22 mouse cellular contexts compared by ENCODE assay signal in the genomic region with DNA sequence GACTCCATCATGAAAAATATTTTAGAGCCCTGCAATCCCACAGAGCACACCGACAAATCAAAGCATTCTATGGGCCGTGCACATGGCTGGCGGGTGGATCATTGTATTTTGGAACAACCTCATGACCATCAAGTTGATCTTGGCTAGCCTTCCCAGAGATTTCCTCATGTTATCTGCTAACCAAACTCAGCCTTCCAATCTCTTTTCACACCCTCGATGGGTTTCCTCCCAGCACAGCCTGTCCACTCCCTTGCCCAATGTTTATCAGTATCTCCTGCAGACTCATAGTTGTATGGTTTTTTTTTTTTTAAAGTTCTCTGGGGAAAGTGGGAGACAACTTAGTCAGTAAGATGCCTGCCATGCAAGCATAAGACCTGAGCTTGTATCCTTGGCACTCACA.
A peak's percentile ranks its signal among the peaks of the same experiment; 100 is the strongest.
DNase-seq lines count a peak whose midpoint lies in the region; ATAC-seq and TF ChIP-seq lines count a peak whose summit lies in the region.
"Had no signal": no experiment of that assay in that cellular context is flagged by ENCODE, and none has a peak within 500 bp of the region (broad histone marks: within the 10 kb centered on the region; RNA-seq: fewer than 3 reads in every experiment).

No protein-coding gene starts in this region.

- H3K9me3 ChIP-seq in liver, embryonic 11.5 days (ENCODE audit: control insufficient read depth, low read length): no peaks in the 10 kb centered on the region
- H3K9me3 ChIP-seq: hindbrain, embryonic 15.5 days; intestine, embryonic 15.5 days; limb, embryonic 10.5 days; liver, embryonic 15.5 days; midbrain, embryonic 13.5 days; neural tube, embryonic 13.5 days had no signal

- no peak overlapping the region for H3K9ac ChIP-seq in liver, adult 2 months (ENCODE audit: low read depth, low read length)
- no peak overlapping the region for H3K9ac ChIP-seq in liver, embryonic 11.5 days (ENCODE audit: low read depth, low read length)
- H3K9ac ChIP-seq: hindbrain, embryonic 15.5 days; intestine, embryonic 15.5 days; liver, embryonic 15.5 days; midbrain, embryonic 13.5 days; neural tube, embryonic 13.5 days had no signal

- no peak overlapping the region for H3K4me3 ChIP-seq in gastrocnemius, adult 2 months
- no peak overlapping the region for H3K4me3 ChIP-seq in liver, adult 2 months (ENCODE audit: insufficient read depth, low read depth, low read length)
- no peak overlapping the region for H3K4me3 ChIP-seq in liver, embryonic 11.5 days (ENCODE audit: low read depth, low read length)
- H3K4me3 ChIP-seq: hindbrain, embryonic 15.5 days; intestine, embryonic 15.5 days; left cerebral cortex, adult 2 months; limb, embryonic 10.5 days; liver, embryonic 15.5 days; midbrain, embryonic 13.5 days; neural tube, embryonic 13.5 days had no signal

- no peaks in the 10 kb centered on the region for H3K36me3 ChIP-seq in liver, adult 2 months (ENCODE audit: control insufficient read depth, insufficient read depth, low read length)
- no peaks in the 10 kb centered on the region for H3K36me3 ChIP-seq in liver, embryonic 11.5 days (ENCODE audit: control insufficient read depth, insufficient read depth, low read length)
- H3K36me3 ChIP-seq: hindbrain, embryonic 15.5 days; intestine, embryonic 15.5 days; limb, embryonic 10.5 days; liver, embryonic 15.5 days; midbrain, embryonic 13.5 days; neural tube, embryonic 13.5 days had no signal

- H3K79me2 ChIP-seq in liver, adult 2 months (ENCODE audit: control insufficient read depth, insufficient read depth, low read length): no peaks in the 10 kb centered on the region

- no peak for ATAC-seq in liver, embryonic 11.5 days (replicated peaks; ENCODE audit: low FRiP score)
- no peak for ATAC-seq in cerebellum, adult (ENCODE audit: insufficient number of reproducible peaks, low FRiP score, low TSS enrichment)
- ATAC-seq: intestine, embryonic 15.5 days; midbrain, embryonic 13.5 days had no signal

- intact Hi-C loops in gastrocnemius, adult 2 months (cut with DNase I): loop anchor here (10.0 kb wide), 1 partner anchor 453 kb away; no protein-coding TSS in a partner anchor

- TF ChIP-seq CTCF in gastrocnemius, adult 2 months (IDR thresholded peaks at IDR 0.05): no peak
- no peak for TF ChIP-seq CTCF in liver, adult 2 months (IDR thresholded peaks at IDR 0.05; ENCODE audit: low read depth, low read length)

- no peak for TF ChIP-seq POLR2A in liver, adult 2 months (IDR thresholded peaks at IDR 0.05; ENCODE audit: extremely low read depth, insufficient read depth, low read length)

- H3K4me2 ChIP-seq in liver, embryonic 11.5 days: no peak overlapping the region
- H3K4me2 ChIP-seq: hindbrain, embryonic 15.5 days; intestine, embryonic 15.5 days; liver, embryonic 15.5 days; midbrain, embryonic 13.5 days; neural tube, embryonic 13.5 days had no signal

- H3K27me3 ChIP-seq in liver, adult 2 months (ENCODE audit: control insufficient read depth, insufficient read depth, low read length): no peaks in the 10 kb centered on the region
- H3K27me3 ChIP-seq in liver, embryonic 11.5 days (replicated peaks; ENCODE audit: control insufficient read depth, insufficient read depth, low read length): no peaks in the 10 kb centered on the region
- H3K27me3 ChIP-seq: hindbrain, embryonic 15.5 days; intestine, embryonic 15.5 days; liver, embryonic 15.5 days; midbrain, embryonic 13.5 days; neural tube, embryonic 13.5 days had no signal

- 18% methylated on average over 4 of the region's 4 CpGs for WGBS in liver, adult 2 months
- WGBS in liver, embryonic 11.5 days: 54% methylated on average over 4 of the region's 4 CpGs

- peak overlapping the region; percentile 68; the same call in 1 of the 2 replicates for H3K27ac ChIP-seq in gastrocnemius, adult 2 months
- H3K27ac ChIP-seq in liver, adult 2 months (replicated peaks; ENCODE audit: insufficient read depth, low read depth, low read length): peak overlapping the region; percentile 84
- no peak overlapping the region for H3K27ac ChIP-seq in liver, embryonic 11.5 days (ENCODE audit: low read depth, low read length)
- H3K27ac ChIP-seq: hindbrain, embryonic 15.5 days; intestine, embryonic 15.5 days; left cerebral cortex, adult 2 months; limb, embryonic 10.5 days; liver, embryonic 15.5 days; macrophage; midbrain, embryonic 13.5 days; neural tube, embryonic 13.5 days had no signal

- DNase-seq in gastrocnemius, adult 2 months: no peak
- no peak for DNase-seq in gastrocnemius, adult 18-20 months (ENCODE audit: low spot score)
- peak; percentile 97 for DNase-seq in liver, adult 2 months (ENCODE audit: extremely low read depth, low read depth, low spot score)
- DNase-seq in liver, embryonic 11.5 days (ENCODE audit: low spot score): no peak
- DNase-seq in ovary, adult 18-20 months (ENCODE audit: low spot score): peak; percentile 35
- DNase-seq in ovary, postnatal 10 days (ENCODE audit: low spot score): no peak
- DNase-seq in cerebellum, postnatal 25 days: no peak
- DNase-seq: adrenal gland, postnatal 36 days; cerebellum, adult 18-20 months; cerebellum, postnatal 36 days; kidney, postnatal 36 days; layer of hippocampus, adult 9-11 months; thymus, postnatal 36 days had no signal

- H3K4me1 ChIP-seq in liver, adult 2 months (ENCODE audit: control insufficient read depth, insufficient read depth, low read length): peaks cover 23% of the 10 kb centered on the region
- peaks cover 28% of the 10 kb centered on the region for H3K4me1 ChIP-seq in liver, embryonic 11.5 days (replicated peaks; ENCODE audit: control insufficient read depth, insufficient read depth, low read length)

Comparison
In these comparisons a context has a peak if more than half of its experiments do, and no peak if none do; other contexts are left out.
1. DNase-seq: peak in liver, adult 2 months (single experiment) and ovary, adult 18-20 months (single experiment); none in gastrocnemius, adult 2 months (single experiment), gastrocnemius, adult 18-20 months (single experiment), liver, embryonic 11.5 days (single experiment), ovary, postnatal 10 days (single experiment) and cerebellum, postnatal 25 days (0 of 2).